Mouse (Mus musculus): ENCODE results near the gene Gm10277.

DNA sequence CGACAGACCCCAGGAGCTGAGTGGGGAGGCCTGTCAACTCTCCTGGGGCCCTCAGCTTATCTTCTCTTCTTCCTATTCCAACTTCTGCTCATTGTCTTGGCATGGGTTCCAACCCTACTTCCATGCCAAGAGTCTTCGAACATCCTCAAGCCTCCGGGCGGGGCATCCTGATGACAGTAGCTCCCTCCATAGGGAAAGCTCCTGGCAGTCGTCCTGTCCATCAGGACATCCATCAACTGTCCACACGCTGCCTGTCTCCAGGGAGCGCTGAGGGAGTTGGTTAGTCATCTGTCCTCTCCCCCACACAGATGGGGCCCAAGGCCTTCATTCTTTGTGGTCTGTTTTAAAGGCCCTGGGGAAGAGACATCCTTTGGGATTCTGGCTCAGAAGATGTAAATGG, 6.5 kb downstream of the Gm10277 start:
- no peak for TF ChIP-seq CTCF (IDR thresholded peaks at IDR 0.05; ENCODE audit: low read depth, low read length)
- no peak for TF ChIP-seq POLR2A (IDR thresholded peaks at IDR 0.05; ENCODE audit: borderline replicate concordance, low read depth, low read length)

Data from bone marrow macrophage, adult 2 months (primary cell).